Mouse (Mus musculus) thymus, postnatal 10 days (tissue): ENCODE measurements around the gene Flad1.

Experiments used
- DNase-seq, 2 experiments: peaks; one replicate each; pipeline ENCODE4 v3.0.0; 2021; ENCODE audit warnings: low spot score in 2 of 2

Gene Flad1

GRCm38 (mm10) chr3:89395806-89396653 is 15.6 kb downstream of the Flad1 start:
- DNase-seq, result peak; percentile 70 to 78

DNA sequence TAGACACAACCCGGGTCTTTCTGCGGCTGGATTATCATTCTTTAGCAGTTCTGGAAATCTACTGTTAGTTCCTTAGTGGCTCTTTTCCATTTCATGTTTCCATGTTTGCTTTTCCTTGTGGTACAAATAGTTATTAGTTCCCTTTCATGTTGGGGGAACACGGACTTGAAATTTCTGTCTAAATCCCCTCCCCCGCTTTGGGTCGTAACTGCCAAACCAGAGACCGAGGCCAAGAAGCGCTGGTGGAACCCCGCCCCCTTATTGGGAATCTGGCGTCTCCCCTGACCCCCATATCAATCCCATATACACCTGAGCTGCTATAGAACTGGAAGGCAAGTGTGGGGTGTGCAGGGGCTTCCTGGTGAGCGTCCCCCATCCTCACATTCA is 16.3 kb downstream of the Flad1 start:
- DNase-seq, result no peak

GRCm38 (mm10) chr3:89394894-89395256 is 16.8 kb downstream of the Flad1 start:
- DNase-seq, result no peak

DNA sequence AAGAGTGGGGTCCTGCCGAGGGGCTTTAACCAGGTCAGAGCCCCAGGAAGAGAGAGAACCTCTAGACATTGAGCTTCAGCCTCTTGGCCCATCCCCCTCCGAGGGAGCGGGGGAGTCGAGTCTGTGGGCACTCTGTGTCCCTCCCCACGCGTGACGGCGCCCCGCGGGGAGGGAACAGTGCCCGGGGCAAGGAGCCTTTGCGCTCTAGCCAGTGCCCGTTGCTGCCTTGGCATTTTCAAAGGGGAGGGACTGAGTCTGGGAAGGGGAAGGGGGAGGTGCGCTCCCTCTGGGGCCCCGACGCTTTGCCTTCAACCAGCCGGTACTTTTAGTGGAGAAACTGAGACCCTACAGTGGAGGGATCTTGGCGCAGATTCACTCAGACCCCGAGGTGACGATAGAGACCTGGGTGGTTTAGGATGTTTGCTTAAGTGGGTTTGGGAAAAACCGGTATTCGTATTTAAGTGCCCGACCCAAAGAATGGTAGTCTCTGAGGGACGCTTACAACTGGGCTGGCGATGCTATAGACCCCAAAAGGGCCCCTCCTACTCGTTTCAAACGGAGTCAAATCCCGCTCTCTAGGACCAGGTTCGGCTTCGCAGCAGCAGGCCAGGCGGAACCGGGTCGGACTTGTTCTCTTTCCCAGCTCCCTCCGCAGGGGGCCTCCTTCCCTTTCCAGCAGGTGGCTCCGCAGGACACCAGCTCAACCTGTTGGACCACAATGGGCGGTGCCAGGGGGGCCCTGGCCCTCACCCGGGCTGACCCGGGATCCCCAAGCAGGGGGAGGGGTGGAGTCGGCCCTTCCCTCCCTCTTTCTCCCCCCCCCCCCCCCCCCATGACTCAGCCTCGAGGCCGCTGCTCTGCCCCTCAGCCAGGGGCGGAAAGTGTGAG is 17.4 kb downstream of the Flad1 start, which contains the start of gene Zbtb7b:
Zbtb7b (minus strand) TSS at position 771 of the 888 bp plus-strand sequence.
- peak in 1 of 2 experiments; percentile 19 for DNase-seq

GRCm38 (mm10) chr3:89393605-89394004 is 18.1 kb downstream of the Flad1 start:
- peak in 1 of 2 experiments; percentile 66 for DNase-seq

DNA sequence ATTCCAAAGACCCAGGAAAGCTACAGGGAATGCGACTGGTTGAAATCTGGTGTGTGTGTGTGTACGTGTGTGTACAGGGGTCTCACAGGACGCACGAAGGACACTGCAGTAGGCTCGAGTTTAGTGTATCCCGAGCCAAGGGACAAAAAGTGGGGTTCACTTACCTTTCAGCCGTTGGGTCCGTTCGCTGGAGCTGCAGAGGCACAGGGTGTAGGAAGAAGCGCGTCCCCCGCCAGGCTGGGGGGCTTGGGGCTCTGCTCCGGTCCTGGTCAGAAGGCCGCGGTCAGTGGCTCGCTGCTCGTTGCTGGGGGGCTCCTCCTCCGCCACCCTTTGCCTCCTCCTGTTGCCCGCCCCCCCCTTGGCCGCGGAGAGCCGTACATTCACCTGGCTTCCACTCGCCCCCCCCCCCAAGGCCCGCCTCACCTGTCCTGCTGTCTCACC is 18.8 kb downstream of the Flad1 start:
- no peak for DNase-seq

GRCm38 (mm10) chr3:89391663-89392511 is 19.8 kb downstream of the Flad1 start:
- no peak for DNase-seq

DNA sequence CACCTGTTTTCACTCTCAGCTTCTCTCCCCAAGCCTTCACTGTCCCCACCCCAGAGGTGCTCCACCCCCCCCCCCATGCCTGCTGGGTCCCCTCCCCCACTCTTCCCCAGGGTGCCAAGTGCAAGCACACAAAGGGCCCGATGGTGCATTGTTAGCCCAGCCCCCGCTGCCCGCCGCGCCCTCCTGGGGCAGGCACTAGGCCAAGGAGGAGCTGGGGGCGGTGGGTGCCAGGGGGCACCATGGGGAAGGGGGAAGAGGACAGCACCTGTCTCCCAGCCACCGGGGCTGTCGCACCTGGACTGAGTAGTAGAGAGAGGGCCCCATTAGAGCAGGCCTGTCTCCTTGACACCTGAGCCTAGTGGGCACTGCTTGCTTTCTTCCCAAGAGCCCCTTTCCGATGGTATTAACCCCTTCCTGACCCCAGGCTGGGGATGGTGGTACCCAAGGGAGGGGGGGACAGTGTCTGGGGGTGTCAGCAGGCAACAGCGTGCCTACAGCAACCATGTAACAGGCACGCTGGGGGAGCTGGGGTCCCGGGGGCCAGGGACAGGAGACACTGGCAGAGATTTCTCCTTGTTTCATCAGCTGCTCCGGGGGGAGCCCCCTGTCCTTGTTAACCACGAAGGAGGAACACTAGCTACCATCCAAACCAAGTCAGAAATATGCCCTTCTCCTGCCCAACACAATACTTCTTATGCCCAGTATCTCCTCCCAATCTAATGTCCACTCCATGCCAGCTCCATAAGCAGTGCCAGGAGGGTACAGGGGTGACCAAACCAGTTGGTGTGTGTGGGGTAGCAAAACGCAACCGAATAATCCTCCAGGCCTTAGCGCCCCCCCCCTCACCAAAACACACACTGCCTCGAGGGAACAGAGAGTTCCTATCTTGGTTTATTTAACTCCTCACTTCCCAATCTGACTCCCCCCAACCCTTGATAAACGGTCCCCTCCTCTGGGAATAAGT is 20.7 kb downstream of the Flad1 start:
- DNase-seq, result no peak

- no peak for DNase-seq
Measured at GRCm38 (mm10) chr3:89390111-89390515, 21.6 kb downstream of the Flad1 start.

DNA sequence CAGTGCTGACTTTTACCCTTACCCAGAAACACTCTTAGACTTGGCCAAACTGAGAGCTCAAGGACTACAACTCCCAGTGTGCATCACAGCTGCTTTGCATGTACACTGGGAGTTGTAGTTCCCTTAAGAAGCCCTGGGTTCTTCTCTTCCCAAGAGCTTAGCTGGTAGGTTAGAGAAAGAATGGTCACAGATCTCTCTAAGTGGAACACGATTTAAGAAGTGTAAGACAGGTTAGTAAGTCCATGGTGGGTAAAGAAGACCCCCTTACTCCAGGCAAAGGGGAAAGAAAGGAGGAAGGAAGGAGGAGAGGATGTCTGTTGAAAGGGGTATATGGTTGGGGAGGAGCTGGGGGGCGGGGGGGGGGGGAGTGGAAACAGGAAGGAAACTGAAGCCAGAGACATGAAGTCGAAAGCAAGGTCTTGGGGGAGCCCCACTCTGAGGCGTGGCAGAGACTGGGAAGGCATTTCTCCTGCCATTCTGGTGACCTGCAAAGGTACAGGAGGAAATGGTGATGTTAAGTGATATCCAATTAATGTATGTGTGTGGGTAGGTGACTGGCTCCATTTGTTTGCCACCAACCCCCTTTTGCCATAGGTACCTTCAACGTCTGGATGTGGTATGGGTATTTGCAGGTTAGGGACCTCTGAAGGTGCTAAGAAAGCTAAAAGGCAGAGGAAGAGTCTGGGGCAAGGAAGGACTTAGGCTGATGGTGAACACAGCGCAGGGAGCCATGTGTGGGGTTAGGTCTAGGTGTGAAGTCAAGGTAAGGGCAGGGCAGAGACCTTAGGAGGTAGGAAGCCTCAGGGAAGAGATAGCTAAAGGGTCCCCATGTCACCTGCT is 22.5 kb downstream of the Flad1 start:
- DNase-seq, result no peak

DNA sequence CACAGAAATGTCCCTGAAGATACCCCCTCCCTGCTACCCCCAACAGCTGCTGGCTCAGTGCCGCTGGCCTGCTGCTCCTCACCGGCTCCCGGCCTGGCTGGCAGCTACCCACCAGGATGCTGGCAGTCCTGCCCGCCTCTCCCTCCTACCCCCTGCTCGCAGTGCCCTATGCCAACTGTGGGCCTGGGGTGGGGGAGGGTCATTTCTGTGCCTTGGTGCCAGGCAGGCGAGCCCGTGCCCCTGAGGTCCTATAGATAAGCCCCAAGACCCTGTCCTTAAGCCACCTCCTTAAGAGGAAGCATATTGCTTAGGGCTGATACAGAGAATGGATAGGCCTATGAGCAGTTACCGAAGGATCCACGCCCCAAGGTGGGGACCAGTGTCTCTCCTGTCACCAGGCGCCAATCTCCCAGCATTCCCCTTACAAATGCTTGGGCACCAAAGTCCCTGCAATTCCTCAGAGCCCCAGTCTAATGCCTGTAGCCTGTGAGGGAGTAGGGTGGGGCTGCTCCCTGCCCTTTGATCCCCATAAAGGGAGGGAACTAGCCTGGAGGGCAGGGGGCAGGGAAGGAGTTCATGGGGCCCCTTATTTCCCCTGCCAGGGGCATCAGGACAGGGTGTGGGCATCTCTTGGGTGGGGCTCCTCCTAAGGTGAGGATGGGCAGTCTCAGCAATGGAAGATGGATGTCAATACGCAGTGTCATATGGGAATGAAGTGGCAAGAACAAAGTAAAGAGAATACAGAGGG is 23.4 kb downstream of the Flad1 start:
- no peak for DNase-seq

DNA sequence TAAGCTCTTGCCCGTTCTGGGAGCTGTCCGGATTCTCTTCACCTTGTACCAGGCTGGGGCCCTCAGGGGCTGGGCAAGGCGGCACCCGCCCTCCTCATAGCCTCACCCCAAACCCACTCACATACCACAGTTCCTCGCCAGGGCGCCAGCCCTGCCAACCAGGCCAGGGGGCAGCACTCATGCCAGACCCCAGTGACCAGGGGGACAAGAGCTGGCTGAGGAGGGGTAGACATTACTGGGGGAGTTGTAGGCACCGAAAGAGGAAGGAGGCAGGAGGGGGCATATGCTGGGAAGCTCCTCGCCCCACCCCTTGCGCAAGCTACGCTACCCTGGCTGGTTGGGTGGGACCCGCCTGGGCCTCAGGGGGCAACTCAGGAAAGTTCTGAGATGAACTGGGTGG is 24.0 kb downstream of the Flad1 start:
- no peak for DNase-seq

DNA sequence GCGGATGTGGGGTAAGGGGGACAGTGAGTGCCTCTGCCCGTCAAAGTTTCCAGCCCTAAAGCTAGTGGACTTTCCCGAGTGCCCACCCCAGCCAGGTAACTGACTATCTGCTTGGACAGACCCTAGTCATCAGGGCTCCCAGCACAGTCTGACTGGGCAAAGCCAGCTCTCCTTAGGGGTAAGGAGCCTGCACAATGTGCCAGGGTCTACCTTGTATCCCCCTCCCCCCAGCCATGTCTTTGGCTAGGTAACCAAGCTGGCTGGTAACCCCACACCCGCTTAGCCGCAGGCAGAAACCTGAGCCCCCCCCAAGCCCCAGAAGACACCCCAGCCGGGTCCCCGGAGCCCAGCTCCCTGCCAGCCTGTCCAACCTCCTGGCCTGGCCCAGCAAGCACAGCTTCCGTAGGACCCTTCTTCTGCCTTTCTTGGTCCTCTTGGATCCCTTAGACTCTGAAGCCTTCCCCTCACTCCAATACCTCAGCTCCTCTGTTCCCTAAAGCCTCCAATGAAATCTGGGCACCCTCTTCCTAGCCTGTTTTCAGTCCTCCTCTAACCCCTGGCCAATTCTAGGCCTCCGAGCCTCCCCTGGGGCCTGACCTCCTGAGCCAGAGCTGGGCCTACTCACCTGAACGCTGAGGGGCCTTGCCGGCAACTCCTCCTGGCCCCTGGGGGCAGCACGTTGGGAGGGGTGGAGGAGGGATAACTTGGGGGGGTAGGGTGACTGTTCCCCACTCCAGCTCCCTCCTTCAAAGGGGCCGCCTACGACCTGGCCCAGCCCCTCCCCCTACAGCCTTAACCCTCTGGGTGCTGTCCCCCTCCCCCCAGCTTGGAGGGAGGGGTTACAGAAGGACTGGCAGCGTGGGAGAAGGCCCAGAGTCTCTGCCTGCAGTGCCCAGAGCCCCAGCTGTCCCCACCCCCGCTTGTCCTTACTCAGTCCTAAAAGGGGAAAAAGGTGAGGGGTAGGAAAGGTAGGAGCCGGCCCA is 24.9 kb downstream of the Flad1 start:
- DNase-seq, result no peak

DNA sequence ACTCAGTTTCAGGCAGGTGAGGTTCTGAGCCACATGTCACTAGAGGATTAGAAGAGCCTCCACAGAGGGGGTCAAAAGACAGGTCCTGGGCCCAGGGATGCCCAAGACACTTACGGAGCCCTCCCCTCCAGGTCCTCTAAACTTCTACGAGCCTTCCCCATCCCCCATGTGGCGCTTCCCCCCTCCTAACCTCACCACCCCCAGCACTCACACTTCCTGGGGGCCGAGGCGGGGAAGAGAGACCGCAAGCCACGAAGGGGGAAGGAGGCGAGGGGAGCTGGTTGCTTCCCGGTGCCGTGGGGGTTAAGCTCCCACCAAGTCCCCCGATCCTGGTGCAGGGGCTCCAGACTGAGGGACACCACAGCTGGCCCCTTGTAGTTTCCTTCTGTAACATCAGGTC is 26.2 kb downstream of the Flad1 start:
- peak in 1 of 2 experiments; percentile 56 for DNase-seq

DNA sequence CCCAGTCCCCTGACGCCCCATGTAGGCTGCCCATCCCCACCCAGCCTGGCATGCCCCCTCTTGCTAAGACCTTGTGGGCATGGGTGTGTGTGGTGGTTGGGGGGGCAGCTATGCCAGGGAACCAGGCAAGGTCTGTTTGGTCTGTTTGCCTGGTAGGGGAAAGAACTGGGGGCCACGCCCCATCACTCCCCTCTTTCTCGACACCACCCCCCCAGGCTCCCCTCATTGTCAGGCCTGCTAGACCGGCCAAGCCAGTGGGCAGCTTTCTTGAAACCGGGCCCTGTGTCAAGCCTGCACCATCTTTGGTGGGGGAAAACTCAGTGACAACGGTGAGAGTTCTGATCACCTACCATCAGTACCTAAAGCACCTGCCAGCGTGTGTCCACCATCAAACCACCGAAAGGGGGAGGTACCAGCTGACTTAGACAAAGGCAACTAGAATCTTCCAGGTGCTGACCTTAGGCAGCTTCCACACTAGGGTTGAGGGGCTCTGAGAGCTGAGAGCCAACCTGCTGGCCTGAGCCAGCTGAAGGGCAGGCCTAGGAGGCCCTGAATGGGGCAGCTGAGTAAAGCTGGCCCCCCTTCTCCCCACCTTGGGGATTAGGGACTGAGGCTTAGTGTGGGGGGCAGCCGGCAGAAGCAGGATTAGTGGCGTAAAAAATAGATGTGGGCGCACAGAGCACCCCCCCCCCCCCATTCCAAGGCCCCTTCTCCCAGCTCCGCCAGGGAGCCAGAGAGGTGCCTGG is 27.2 kb downstream of the Flad1 start:
- no peak for DNase-seq

GRCm38 (mm10) chr3:89383651-89384255 is 27.9 kb downstream of the Flad1 start:
- no peak for DNase-seq
